Mouse (Mus musculus) subcutaneous adipose tissue, adult 2 months (tissue): Measurements from ENCODE around the gene Zc3h13. TPM values are rescaled to one million over a fixed set of nuclear protein-coding genes. Genes with fewer than 3 reads are reported as not detected.

Source experiments
- polyA plus RNA-seq: library from polyadenylated mRNA; depleted of rRNA; stranded (reverse); fragments of >200 nt; gene quantifications from 2 replicates; pipeline ENCODE4 v1.2.3, GENCODE M21; 2012; ENCODE audit warnings: low replicate concordance; rRNA removed

Zc3h13 gene
- polyA plus RNA-seq, result 5.1 and 11.5 TPM in 2 replicates

DNA sequence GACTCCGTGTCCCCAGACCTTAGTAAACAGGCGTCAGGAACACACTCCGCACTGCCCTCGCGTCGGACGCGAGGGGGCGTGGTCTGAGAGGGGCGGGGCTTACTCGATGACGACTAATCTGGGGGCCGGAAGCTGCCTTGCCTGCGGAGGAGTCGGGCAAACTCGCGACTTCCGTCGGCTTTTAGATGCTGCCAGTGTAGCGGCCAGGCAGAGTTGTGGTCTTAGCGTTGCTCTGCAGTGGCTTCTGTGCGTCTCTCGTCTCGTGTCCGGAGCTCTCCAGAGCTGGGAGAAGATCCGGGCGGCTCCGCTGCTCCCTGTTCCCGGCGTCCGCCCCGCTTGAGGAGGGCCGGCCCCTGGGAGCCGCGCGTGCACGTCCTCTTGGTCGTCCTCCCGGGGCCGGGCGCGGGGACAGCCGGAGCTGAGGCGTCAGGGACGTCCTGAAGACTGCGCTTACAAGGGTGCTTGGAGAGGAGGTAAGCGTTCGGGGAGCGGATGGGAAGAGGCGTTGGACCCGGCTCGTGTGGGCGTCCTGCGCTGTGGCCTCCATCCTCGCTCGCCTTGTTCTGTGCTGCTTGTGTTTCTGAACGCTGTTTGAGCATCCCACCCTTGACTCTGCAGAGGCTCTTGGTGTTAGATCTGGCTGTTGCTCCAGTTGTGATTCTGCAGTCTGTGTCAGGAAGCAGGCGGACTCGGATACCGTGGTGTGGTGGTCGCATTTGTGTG, at the start of gene Zc3h13:
Zc3h13 (plus strand) TSS at position 181 of the 723 bp plus-strand sequence.

DNA sequence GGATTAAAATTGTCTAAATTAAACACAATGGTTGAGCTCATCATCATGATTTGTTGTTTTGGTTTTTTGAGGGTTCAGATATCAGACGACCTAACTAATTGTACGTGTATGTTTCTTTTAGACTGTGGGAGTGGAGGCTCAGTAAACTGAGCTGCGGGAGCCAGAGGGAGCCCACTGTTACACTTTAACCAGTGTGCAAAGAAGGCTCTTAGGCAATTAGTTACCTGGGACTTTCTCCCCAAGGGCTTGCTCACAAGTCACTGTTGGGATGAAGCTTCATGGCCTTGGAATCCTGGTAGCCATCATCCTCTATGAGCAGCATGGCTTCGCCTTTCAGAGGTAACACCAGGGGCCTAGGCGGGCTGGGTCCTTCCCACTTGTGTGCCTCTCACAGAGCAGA, 42.1 kb upstream of the Zc3h13 start, which contains the start of gene Cpb2:
Cpb2 (plus strand) TSS at position 201 of the 400 bp plus-strand sequence.

Other genes starting within 250 kb of the Zc3h13 start
- not detected in 2 replicates for gene Lrrc63, start 153.5 kb upstream of the Zc3h13 start, polyA plus RNA-seq
- 12.4 and 24.2 TPM in 2 replicates for gene Lcp1, start 153.3 kb upstream of the Zc3h13 start, polyA plus RNA-seq
- not detected in 2 replicates for gene Cpb2, start 42.1 kb upstream of the Zc3h13 start, polyA plus RNA-seq
- 0.06 and 0.39 TPM in 2 replicates for gene Siah3, start 171.6 kb downstream of the Zc3h13 start, polyA plus RNA-seq